Mouse (Mus musculus) small intestine, adult 2 months (tissue): ENCODE results near the gene Gm16181. TPM values are rescaled to one million over a fixed set of nuclear protein-coding genes. Genes with fewer than 3 reads are reported as not detected.
A peak's percentile ranks its signal among the peaks of the same experiment; 100 is the strongest.

ENCODE experiments used
- H3K27ac ChIP-seq: fragments of 200-500 bp; 2 replicates; pipeline ENCODE4 v1.5.1; 2012; ENCODE audit warnings: low read depth, low read length, control low read depth, inconsistent platforms; ENCODE audit not compliant: insufficient read depth
- H3K27me3 ChIP-seq: fragments of 200-500 bp; 2 replicates; pipeline ENCODE4 v1.6.1; 2012; ENCODE audit warnings: mild to moderate bottlenecking, moderate library complexity, low read length, inconsistent platforms; ENCODE audit not compliant: control insufficient read depth, insufficient read depth
- H3K36me3 ChIP-seq: fragments of 200-500 bp; 2 replicates; pipeline ENCODE4 v1.6.1; 2012; ENCODE audit warnings: mild to moderate bottlenecking, low read length, control low read depth, inconsistent platforms; ENCODE audit not compliant: control insufficient read depth, insufficient read depth
- H3K4me1 ChIP-seq: fragments of 200-500 bp; 2 replicates; pipeline ENCODE4 v1.6.1; 2012; ENCODE audit warnings: low read length, inconsistent platforms, mixed read lengths; ENCODE audit not compliant: control insufficient read depth, insufficient read depth, insufficient read length
- H3K4me3 ChIP-seq: fragments of 200-500 bp; 2 replicates; pipeline ENCODE4 v1.5.1; 2012; ENCODE audit warnings: low read depth, mild to moderate bottlenecking, control low read depth, inconsistent platforms, low read length, moderate library complexity
- CTCF ChIP-seq: fragments of 200-500 bp; IDR thresholded peaks from 2 replicates; pipeline ENCODE4 v1.5.1; 2012; ENCODE audit warnings: low read depth, mild to moderate bottlenecking, control low read depth, inconsistent platforms, low read length, moderate library complexity, mixed read lengths; ENCODE audit not compliant: insufficient replicate concordance, insufficient read length; ENCODE audit errors: extremely low read depth
- POLR2A ChIP-seq: fragments of 200-500 bp; IDR thresholded peaks from 2 replicates; pipeline ENCODE4 v1.6.1; 2012; ENCODE audit warnings: low read depth, mild to moderate bottlenecking, control low read depth, inconsistent platforms, low read length, moderate library complexity
- WGBS: fragments of 180-500 bp; shearing (Covaris S2); methylation state at CpG from one replicate; pipeline ENCODE4 v1.1.7; 2018; 5-methylcytosine and 5-hydroxymethylcytosine counted together
- polyA plus RNA-seq: library from polyadenylated mRNA; depleted of rRNA; stranded (reverse); fragments of >200 nt; gene quantifications from 2 replicates; pipeline ENCODE4 v1.2.3, GENCODE M21; 2012

Gm16181 gene
- polyA plus RNA-seq, 1 experiment = not detected

GRCm38 (mm10) chr17:35178528-35178927 lies 42.1 kb upstream of the Gm16181 start:
- 18% methylated on average over 5 of the region's 5 CpGs for WGBS

GRCm38 (mm10) chr17:35180093-35180492 lies 40.5 kb upstream of the Gm16181 start:
- Histone ChIP-seq H3K4me3 (no peak overlapping the region), H3K27ac (no peak overlapping the region), H3K4me1 (no peaks in the 10 kb centered on the region), H3K36me3 (no peaks in the 10 kb centered on the region), H3K27me3 (no peaks in the 10 kb centered on the region)
- 82% methylated on average over 5 of the region's 5 CpGs for WGBS
- TF ChIP-seq POLR2A = no peak
- no peak for TF ChIP-seq CTCF

More at GRCm38 (mm10) chr17:35178528-35178927, 42.1 kb upstream of the Gm16181 start:
- H3K4me1 ChIP-seq = peaks cover 8% of the 10 kb centered on the region
- H3K36me3 ChIP-seq = no peaks in the 10 kb centered on the region
- H3K27ac ChIP-seq = no peak overlapping the region
- H3K27me3 ChIP-seq = no peaks in the 10 kb centered on the region
- no peak for TF ChIP-seq POLR2A
- peak; percentile 93 for TF ChIP-seq CTCF
- no peak overlapping the region for H3K4me3 ChIP-seq

- Histone ChIP-seq H3K36me3 (no peaks in the 10 kb centered on the region), H3K4me3 (peak overlapping the region; percentile 33), H3K27me3 (no peaks in the 10 kb centered on the region), H3K4me1 (no peaks in the 10 kb centered on the region; the same call in none of the 2 replicates), H3K27ac (peak overlapping the region; percentile 68)
- WGBS = 3% methylated on average over 18 of the region's 18 CpGs
- TF ChIP-seq POLR2A (no peak), CTCF (no peak)
These were observed 34.7 kb upstream of the Gm16181 start for GRCm38 (mm10) chr17:35185639-35186611.

- Histone ChIP-seq H3K27ac (peak overlapping the region; percentile 19; the same call in 1 of the 2 replicates), H3K36me3 (no peaks in the 10 kb centered on the region), H3K4me1 (no peaks in the 10 kb centered on the region; the same call in none of the 2 replicates), H3K4me3 (peak overlapping the region; percentile 33), H3K27me3 (no peaks in the 10 kb centered on the region)
- TF ChIP-seq POLR2A = no peak; the same call in 1 of the 2 replicates
- TF ChIP-seq CTCF = no peak
- WGBS = 6% methylated on average over 4 of the region's 4 CpGs
These were observed 34.0 kb upstream of the Gm16181 start for GRCm38 (mm10) chr17:35186681-35187080.

GRCm38 (mm10) chr17:35187345-35187744 lies 33.3 kb upstream of the Gm16181 start:
- no peaks in the 10 kb centered on the region for H3K36me3 ChIP-seq
- H3K27me3 ChIP-seq = no peaks in the 10 kb centered on the region
- 70% methylated on average over 4 of the region's 4 CpGs for WGBS
- H3K4me1 ChIP-seq = no peaks in the 10 kb centered on the region; the same call in none of the 2 replicates
- peak overlapping the region; percentile 13; the same call in 1 of the 2 replicates for H3K27ac ChIP-seq
- no peak overlapping the region for H3K4me3 ChIP-seq
- TF ChIP-seq CTCF (no peak), POLR2A (no peak)

- WGBS = 68% methylated on average over 7 of the region's 7 CpGs
- Histone ChIP-seq H3K36me3 (no peaks in the 10 kb centered on the region), H3K4me1 (no peaks in the 10 kb centered on the region; the same call in none of the 2 replicates), H3K4me3 (no peak within 1 kb of the TSS), H3K27ac (peak within 1 kb of the TSS; percentile 17; the same call in 1 of the 2 replicates), H3K27me3 (no peaks in the 10 kb centered on the region)
- TF ChIP-seq POLR2A (no peak), CTCF (no peak)
These were observed 32.5 kb upstream of the Gm16181 start, which contains the start of gene Lst1 for GRCm38 (mm10) chr17:35187959-35188610. Gene Lst1, minus strand, starts transcription at chr17:35188439.

DNA sequence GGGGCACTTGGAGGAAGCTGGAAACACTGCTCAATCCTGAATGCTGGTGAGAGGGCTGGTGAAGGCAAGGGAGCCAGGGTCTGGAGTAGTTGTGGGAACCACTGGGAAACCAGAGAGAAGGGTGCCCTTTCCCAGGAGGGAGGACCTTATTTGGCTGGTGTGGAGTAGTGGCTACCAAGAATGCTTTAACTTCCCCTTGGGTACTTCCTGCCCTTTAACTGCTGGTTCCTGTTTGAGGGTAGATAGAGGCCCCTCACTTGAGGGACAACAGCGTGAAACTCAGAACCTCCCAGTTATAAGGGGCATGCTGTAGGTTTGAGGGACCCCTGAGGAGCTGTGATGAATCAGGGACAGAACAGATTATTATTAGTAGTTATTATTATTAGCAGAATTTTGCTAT lies 31.4 kb upstream of the Gm16181 start:
- TF ChIP-seq POLR2A = no peak
- no peak for TF ChIP-seq CTCF
- Histone ChIP-seq H3K4me1 (no peaks in the 10 kb centered on the region; the same call in none of the 2 replicates), H3K27me3 (no peaks in the 10 kb centered on the region), H3K27ac (no peak overlapping the region), H3K36me3 (no peaks in the 10 kb centered on the region), H3K4me3 (no peak overlapping the region)
- WGBS = 48% methylated on average over 1 of the region's 1 CpGs
